Mouse (Mus musculus): ENCODE results near the gene Gigyf2. TPM values are rescaled to one million over a fixed set of nuclear protein-coding genes. Genes with fewer than 3 reads are reported as not detected.

Gigyf2 gene
- polyA plus RNA-seq, 1 experiment from 2014 or later: 55.8 TPM

DNA sequence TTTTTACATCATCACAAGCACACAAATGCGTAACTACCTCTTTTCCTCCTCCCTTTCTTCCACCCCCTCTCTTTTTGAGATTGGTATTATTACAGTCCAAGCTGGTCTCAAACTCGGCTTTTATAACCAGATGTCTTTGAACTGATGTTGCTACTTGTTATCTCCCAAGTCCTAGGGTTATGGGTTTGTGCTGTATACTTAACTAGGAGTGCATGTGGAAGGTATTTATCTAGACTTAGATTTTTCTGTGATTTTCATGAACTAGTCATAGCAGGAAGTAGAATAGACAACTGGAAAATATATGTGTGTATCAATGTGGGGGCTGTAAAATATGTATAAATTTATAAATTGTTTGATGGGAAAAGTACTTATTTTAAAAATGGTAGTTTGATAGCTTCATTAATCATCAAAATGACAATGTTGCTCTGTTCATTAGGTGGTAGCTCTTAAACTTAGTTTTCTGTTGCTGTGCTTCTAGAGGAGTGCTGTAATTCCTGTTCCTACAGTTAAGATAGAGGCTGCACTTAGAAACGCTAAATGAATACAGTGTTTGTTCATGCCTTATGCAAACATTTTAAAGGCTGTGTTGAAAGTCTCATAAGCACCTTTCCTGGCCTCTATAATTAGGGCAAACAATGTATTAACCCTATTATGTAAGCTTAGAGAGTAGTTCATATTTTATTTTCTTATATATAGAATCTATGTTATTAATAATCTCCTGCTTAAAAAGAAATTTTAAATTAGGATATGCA, 66.8 kb downstream of the Gigyf2 start:
- no peak overlapping the region for H3K9ac ChIP-seq (ENCODE audit: low read length)
- H3K36me3 ChIP-seq (ENCODE audit: control insufficient read depth, insufficient read depth, low read length): no peaks in the 10 kb centered on the region
- no peak overlapping the region for H3K4me2 ChIP-seq (ENCODE audit: low read depth, low read length, severe bottlenecking)
- DNase-seq (ENCODE audit: low spot score) (no peak), ATAC-seq (replicated peaks; ENCODE audit: low FRiP score) (no peak)
- WGBS: 87% methylated on average over 3 of the region's 3 CpGs
- H3K4me1 ChIP-seq (replicated peaks; ENCODE audit: control insufficient read depth, insufficient read depth, low read length): no peaks in the 10 kb centered on the region
- no peak overlapping the region for H3K4me3 ChIP-seq (ENCODE audit: low read depth, low read length)
- H3K27ac ChIP-seq (ENCODE audit: low read depth, low read length): no peak overlapping the region
- no peaks in the 10 kb centered on the region for H3K27me3 ChIP-seq (ENCODE audit: control insufficient read depth, insufficient read depth, low read length)
- no peaks in the 10 kb centered on the region for H3K9me3 ChIP-seq (ENCODE audit: control insufficient read depth, low read length)

- no peak within 1 kb of the TSS for H3K4me3 ChIP-seq (ENCODE audit: low read depth, low read length)
- H3K27ac ChIP-seq (ENCODE audit: low read depth, low read length): no peak within 1 kb of the TSS
- no peak within 1 kb of the TSS for H3K9ac ChIP-seq (ENCODE audit: low read length)
- H3K4me1 ChIP-seq (replicated peaks; ENCODE audit: control insufficient read depth, insufficient read depth, low read length): no peaks in the 10 kb centered on the region
- H3K27me3 ChIP-seq (ENCODE audit: control insufficient read depth, insufficient read depth, low read length): no peaks in the 10 kb centered on the region
- ATAC-seq (replicated peaks; ENCODE audit: low FRiP score): no peak
- H3K36me3 ChIP-seq (ENCODE audit: control insufficient read depth, insufficient read depth, low read length): no peaks in the 10 kb centered on the region
- no peak for DNase-seq (ENCODE audit: low spot score)
- 14% methylated on average over 6 of the region's 6 CpGs for WGBS
- H3K4me2 ChIP-seq (ENCODE audit: low read depth, low read length, severe bottlenecking): no peak within 1 kb of the TSS
- H3K9me3 ChIP-seq (ENCODE audit: control insufficient read depth, low read length): no peaks in the 10 kb centered on the region
Measured at GRCm38 (mm10) chr1:87394594-87394993, 67.8 kb downstream of the Gigyf2 start, which contains the start of gene Kcnj13. Kcnj13 (minus strand) TSS chr1:87394729.

DNA sequence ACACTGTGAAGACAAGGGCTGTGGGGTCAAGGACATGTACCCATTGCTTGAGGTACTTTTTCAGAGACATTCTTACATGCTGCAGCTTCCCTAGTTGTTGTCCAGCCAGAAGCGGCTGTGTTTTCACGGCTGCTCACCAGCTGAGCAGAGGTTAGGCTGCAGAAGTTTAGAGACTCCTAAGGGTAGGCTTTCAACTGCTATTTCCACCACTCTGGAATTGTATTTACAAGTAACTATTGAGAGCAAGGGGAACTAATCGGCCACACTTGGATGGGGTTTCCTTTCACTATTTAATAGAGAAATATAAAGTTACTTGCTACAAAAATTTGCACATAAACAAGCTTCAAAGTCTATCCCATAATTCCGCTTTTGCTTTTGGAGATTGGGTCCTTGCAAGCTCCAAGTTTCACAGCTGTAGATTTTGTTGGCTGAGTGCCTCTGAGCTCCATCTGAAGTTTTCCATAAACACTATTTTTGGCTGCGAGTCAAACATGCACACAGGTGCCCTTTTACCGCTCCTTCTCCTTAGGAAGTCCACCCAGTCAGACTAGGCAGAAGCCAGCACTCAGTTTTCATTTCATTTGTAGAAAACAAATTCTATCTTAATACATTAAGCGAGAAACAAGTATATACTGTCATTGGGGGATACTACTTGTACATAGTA, 70.3 kb downstream of the Gigyf2 start:
- WGBS: 91% methylated on average over 7 of the region's 7 CpGs
- DNase-seq (ENCODE audit: low spot score) (no peak), ATAC-seq (replicated peaks; ENCODE audit: low FRiP score) (no peak)
- Histone ChIP-seq H3K4me1 (replicated peaks; ENCODE audit: control insufficient read depth, insufficient read depth, low read length) (no peaks in the 10 kb centered on the region), H3K27me3 (ENCODE audit: control insufficient read depth, insufficient read depth, low read length) (no peaks in the 10 kb centered on the region), H3K36me3 (ENCODE audit: control insufficient read depth, insufficient read depth, low read length) (no peaks in the 10 kb centered on the region; the same call in 1 of the 2 replicates), H3K4me3 (ENCODE audit: low read depth, low read length) (no peak overlapping the region), H3K9me3 (ENCODE audit: control insufficient read depth, low read length) (no peaks in the 10 kb centered on the region), H3K4me2 (ENCODE audit: low read depth, low read length, severe bottlenecking) (no peak overlapping the region), H3K27ac (ENCODE audit: low read depth, low read length) (no peak overlapping the region), H3K9ac (ENCODE audit: low read length) (no peak overlapping the region)

GRCm38 (mm10) chr1:87404710-87405109, 77.9 kb downstream of the Gigyf2 start:
- 91% methylated on average over 1 of the region's 1 CpGs for whole genome bisulfite sequencing
- no peak overlapping the region for H3K9ac ChIP-seq (ENCODE audit: low read length)
- no peak for ATAC-seq (replicated peaks; ENCODE audit: low FRiP score)
- H3K27me3 ChIP-seq (ENCODE audit: control insufficient read depth, insufficient read depth, low read length): no peaks in the 10 kb centered on the region
- H3K9me3 ChIP-seq (ENCODE audit: control insufficient read depth, low read length): no peaks in the 10 kb centered on the region
- H3K4me3 ChIP-seq (ENCODE audit: low read depth, low read length): no peak overlapping the region
- H3K4me1 ChIP-seq (replicated peaks; ENCODE audit: control insufficient read depth, insufficient read depth, low read length): no peaks in the 10 kb centered on the region
- DNase-seq (ENCODE audit: low spot score): no peak
- no peaks in the 10 kb centered on the region; the same call in 1 of the 2 replicates for H3K36me3 ChIP-seq (ENCODE audit: control insufficient read depth, insufficient read depth, low read length)
- H3K27ac ChIP-seq (ENCODE audit: low read depth, low read length): no peak overlapping the region
- H3K4me2 ChIP-seq (ENCODE audit: low read depth, low read length, severe bottlenecking): no peak overlapping the region

GRCm38 (mm10) chr1:87406012-87406411, 79.2 kb downstream of the Gigyf2 start:
- ATAC-seq (replicated peaks; ENCODE audit: low FRiP score) (no peak), DNase-seq (ENCODE audit: low spot score) (no peak)
- H3K27ac ChIP-seq (ENCODE audit: low read depth, low read length): no peak overlapping the region
- no peaks in the 10 kb centered on the region for H3K27me3 ChIP-seq (ENCODE audit: control insufficient read depth, insufficient read depth, low read length)
- H3K4me2 ChIP-seq (ENCODE audit: low read depth, low read length, severe bottlenecking): no peak overlapping the region
- H3K9ac ChIP-seq (ENCODE audit: low read length): no peak overlapping the region
- H3K4me3 ChIP-seq (ENCODE audit: low read depth, low read length): no peak overlapping the region
- no peaks in the 10 kb centered on the region; the same call in 1 of the 2 replicates for H3K36me3 ChIP-seq (ENCODE audit: control insufficient read depth, insufficient read depth, low read length)
- H3K4me1 ChIP-seq (replicated peaks; ENCODE audit: control insufficient read depth, insufficient read depth, low read length): no peaks in the 10 kb centered on the region
- no peaks in the 10 kb centered on the region for H3K9me3 ChIP-seq (ENCODE audit: control insufficient read depth, low read length)

GRCm38 (mm10) chr1:87409380-87409779, 82.6 kb downstream of the Gigyf2 start:
- no peak overlapping the region for H3K4me3 ChIP-seq (ENCODE audit: low read depth, low read length)
- H3K9me3 ChIP-seq (ENCODE audit: control insufficient read depth, low read length): no peaks in the 10 kb centered on the region
- WGBS: 95% methylated on average over 4 of the region's 4 CpGs
- H3K27me3 ChIP-seq (ENCODE audit: control insufficient read depth, insufficient read depth, low read length): no peaks in the 10 kb centered on the region
- no peak overlapping the region for H3K4me2 ChIP-seq (ENCODE audit: low read depth, low read length, severe bottlenecking)
- H3K4me1 ChIP-seq (replicated peaks; ENCODE audit: control insufficient read depth, insufficient read depth, low read length): no peaks in the 10 kb centered on the region
- DNase-seq (ENCODE audit: low spot score) (no peak), ATAC-seq (replicated peaks; ENCODE audit: low FRiP score) (no peak)
- H3K9ac ChIP-seq (ENCODE audit: low read length): no peak overlapping the region
- H3K36me3 ChIP-seq (ENCODE audit: control insufficient read depth, insufficient read depth, low read length): peaks cover 2% of the 10 kb centered on the region; the same call in 1 of the 2 replicates
- no peak overlapping the region for H3K27ac ChIP-seq (ENCODE audit: low read depth, low read length)

GRCm38 (mm10) chr1:87418733-87419132, 91.9 kb downstream of the Gigyf2 start:
- no peak overlapping the region for H3K4me2 ChIP-seq (ENCODE audit: low read depth, low read length, severe bottlenecking)
- H3K4me3 ChIP-seq (ENCODE audit: low read depth, low read length): no peak overlapping the region
- H3K36me3 ChIP-seq (ENCODE audit: control insufficient read depth, insufficient read depth, low read length): no peaks in the 10 kb centered on the region; the same call in 1 of the 2 replicates
- H3K9me3 ChIP-seq (ENCODE audit: control insufficient read depth, low read length): no peaks in the 10 kb centered on the region
- no peak for ATAC-seq (replicated peaks; ENCODE audit: low FRiP score)
- H3K9ac ChIP-seq (ENCODE audit: low read length): no peak overlapping the region
- H3K27ac ChIP-seq (ENCODE audit: low read depth, low read length): no peak overlapping the region
- 92% methylated on average over 4 of the region's 4 CpGs for WGBS
- DNase-seq (ENCODE audit: low spot score): no peak
- no peaks in the 10 kb centered on the region for H3K4me1 ChIP-seq (replicated peaks; ENCODE audit: control insufficient read depth, insufficient read depth, low read length)
- no peaks in the 10 kb centered on the region for H3K27me3 ChIP-seq (ENCODE audit: control insufficient read depth, insufficient read depth, low read length)

GRCm38 (mm10) chr1:87435125-87435524, 108.3 kb downstream of the Gigyf2 start:
- no peaks in the 10 kb centered on the region for H3K9me3 ChIP-seq (ENCODE audit: control insufficient read depth, low read length)
- ATAC-seq (replicated peaks; ENCODE audit: low FRiP score): no peak
- no peak overlapping the region for H3K27ac ChIP-seq (ENCODE audit: low read depth, low read length)
- H3K4me2 ChIP-seq (ENCODE audit: low read depth, low read length, severe bottlenecking): no peak overlapping the region
- H3K27me3 ChIP-seq (ENCODE audit: control insufficient read depth, insufficient read depth, low read length): no peaks in the 10 kb centered on the region
- no peaks in the 10 kb centered on the region for H3K4me1 ChIP-seq (replicated peaks; ENCODE audit: control insufficient read depth, insufficient read depth, low read length)
- no peak for DNase-seq (ENCODE audit: low spot score)
- peaks cover 2% of the 10 kb centered on the region; the same call in 1 of the 2 replicates for H3K36me3 ChIP-seq (ENCODE audit: control insufficient read depth, insufficient read depth, low read length)
- WGBS: 95% methylated on average over 2 of the region's 2 CpGs
- H3K9ac ChIP-seq (ENCODE audit: low read length): no peak overlapping the region
- no peak overlapping the region for H3K4me3 ChIP-seq (ENCODE audit: low read depth, low read length)

Data from forebrain, embryonic 11.5 days (tissue).